Comparison of ENCODE assay signal across 27 mouse cellular contexts in the genomic region with DNA sequence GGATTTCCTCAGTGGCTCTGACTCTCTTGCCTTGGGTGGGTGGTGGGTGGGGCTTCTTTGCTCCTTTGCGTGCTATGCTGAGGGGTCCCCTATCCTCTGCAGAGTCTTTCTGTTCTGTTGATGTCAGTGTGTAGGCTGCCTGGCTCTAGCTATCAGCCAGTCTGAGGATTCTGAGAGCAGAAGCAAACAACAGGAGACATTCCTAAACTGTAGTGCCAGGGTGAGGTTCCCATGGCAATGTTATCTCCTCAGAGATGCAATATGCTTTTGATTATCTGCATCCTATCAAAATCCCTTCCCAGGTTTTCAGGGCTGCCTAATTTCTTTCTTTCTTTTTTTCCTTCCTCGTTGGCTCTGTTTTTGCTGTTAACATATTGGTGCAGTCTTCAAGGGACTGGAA. TPM values are rescaled to one million over a fixed set of nuclear protein-coding genes. Genes with fewer than 3 reads are reported as not detected.
"Had no signal": no experiment of that assay in that cellular context is flagged by ENCODE, and none has a peak within 500 bp of the region (broad histone marks: within the 10 kb centered on the region; RNA-seq: fewer than 3 reads in every experiment).

No protein-coding gene starts in this region.

- DNase-seq: gastrocnemius, adult 2 months; gastrocnemius, postnatal 10 days; gastrocnemius, postnatal 25 days; heart, adult 18-20 months; heart, postnatal 10 days; heart, postnatal 4 days; kidney, adult 18-20 months; kidney, adult 8-10 months; kidney, postnatal 10 days; kidney, postnatal 4 days; layer of hippocampus, adult 9-11 months; liver; liver, embryonic 13.5 days had no signal

- H3K4me2 ChIP-seq: heart, embryonic 12.5 days; hindbrain, embryonic 12.5 days; hindbrain, embryonic 14.5 days; intestine, embryonic 15.5 days; limb, embryonic 12.5 days; liver, embryonic 11.5 days; liver, embryonic 13.5 days; liver, embryonic 15.5 days had no signal

- ATAC-seq: hindbrain, embryonic 16.5 days; inflammation-experienced regulatory T-cells, adult 6 months; intestine, embryonic 15.5 days; intestine, postnatal 0 days had no signal

- H3K36me3 ChIP-seq: intestine, embryonic 15.5 days had no signal

- H3K4me1 ChIP-seq: heart, embryonic 10.5 days; heart, embryonic 12.5 days; hindbrain, embryonic 10.5 days; hindbrain, embryonic 12.5 days; intestine, embryonic 15.5 days; limb, embryonic 12.5 days; liver, embryonic 13.5 days; liver, embryonic 15.5 days had no signal

- H3K9ac ChIP-seq: heart, embryonic 12.5 days; hindbrain, embryonic 12.5 days; hindbrain, embryonic 14.5 days; intestine, embryonic 15.5 days; limb, embryonic 12.5 days; liver, embryonic 13.5 days; liver, embryonic 15.5 days had no signal

- H3K27me3 ChIP-seq: heart, embryonic 12.5 days; hindbrain, embryonic 12.5 days; intestine, embryonic 15.5 days; limb, embryonic 12.5 days; liver, embryonic 15.5 days had no signal

- H3K27ac ChIP-seq: gastrocnemius, adult 2 months; heart, embryonic 10.5 days; hindbrain, embryonic 10.5 days; hindbrain, embryonic 12.5 days; hindbrain, embryonic 14.5 days; intestine, embryonic 15.5 days; left cerebral cortex, adult 2 months; limb, embryonic 10.5 days; limb, embryonic 12.5 days; liver, embryonic 13.5 days; liver, embryonic 15.5 days had no signal

- H3K4me3 ChIP-seq: gastrocnemius, adult 2 months; heart, embryonic 10.5 days; heart, embryonic 12.5 days; hindbrain, embryonic 10.5 days; hindbrain, embryonic 12.5 days; intestine, embryonic 15.5 days; left cerebral cortex, adult 2 months; limb, embryonic 10.5 days; limb, embryonic 12.5 days; liver, embryonic 13.5 days; liver, embryonic 15.5 days had no signal

- H3K9me3 ChIP-seq: heart, embryonic 10.5 days; heart, embryonic 12.5 days; hindbrain, embryonic 10.5 days; hindbrain, embryonic 12.5 days; intestine, embryonic 15.5 days; limb, embryonic 10.5 days; limb, embryonic 12.5 days; liver, embryonic 13.5 days; liver, embryonic 15.5 days had no signal

RNA-seq across cellular contexts. Expression of a gene that starts 45.5 kb away (rescaled TPM):
- polyA plus RNA-seq: hindbrain, embryonic 14.5 days; inflammation-experienced regulatory T-cells, adult 6 months; liver, embryonic 13.5 days had no signal
